Mouse (Mus musculus) midbrain, embryonic 16.5 days (tissue): ENCODE results near the gene Txnrd1. TPM values are rescaled to one million over a fixed set of nuclear protein-coding genes. Genes with fewer than 3 reads are reported as not detected.
A peak's percentile ranks its signal among the peaks of the same experiment; 100 is the strongest.

ENCODE experiments used
- ATAC-seq: fragments of 200-750 bp; cut with Nextera tagmentation; 2 replicates; pipeline ENCODE4 v1.8.0; 2017; ENCODE audit warnings: moderate TSS enrichment
- H3K27ac ChIP-seq: fragments of 300-500 bp; sonication (generic); 2 replicates; pipeline ENCODE4 v1.5.1; 2014; ENCODE audit warnings: mild to moderate bottlenecking, low read length, mixed read lengths
- H3K27me3 ChIP-seq: fragments of 300-500 bp; sonication (generic); 2 replicates; pipeline ENCODE4 v1.6.1; 2014; ENCODE audit warnings: low read depth, low read length, mixed read lengths; ENCODE audit not compliant: control insufficient read depth, insufficient read depth
- H3K36me3 ChIP-seq: fragments of 300-500 bp; sonication (generic); 2 replicates; pipeline ENCODE4 v1.6.1; 2014; ENCODE audit warnings: mild to moderate bottlenecking, low read length, moderate library complexity, mixed read lengths; ENCODE audit not compliant: control insufficient read depth, insufficient read depth
- H3K4me1 ChIP-seq: fragments of 300-500 bp; sonication (generic); 2 replicates; pipeline ENCODE4 v1.6.1; 2014; ENCODE audit warnings: mild to moderate bottlenecking, low read length, mixed read lengths; ENCODE audit not compliant: control insufficient read depth, insufficient read depth
- H3K4me2 ChIP-seq: fragments of 300-500 bp; sonication (generic); 2 replicates; pipeline ENCODE4 v1.6.1; 2014; ENCODE audit warnings: mild to moderate bottlenecking, low read length, mixed read lengths
- H3K4me3 ChIP-seq: fragments of 300-500 bp; sonication (generic); 2 replicates; pipeline ENCODE4 v1.5.1; 2014; ENCODE audit warnings: low read depth, mild to moderate bottlenecking, low read length, moderate library complexity, mixed read lengths
- H3K9ac ChIP-seq: fragments of 300-500 bp; sonication (generic); 2 replicates; pipeline ENCODE4 v1.6.1; 2014; ENCODE audit warnings: low read depth, low read length, mixed read lengths
- H3K9me3 ChIP-seq: fragments of 300-500 bp; sonication (generic); replicated peaks from 2 replicates; pipeline ENCODE4 v1.6.1; 2014; ENCODE audit warnings: mild to moderate bottlenecking, low read length, mixed read lengths; ENCODE audit not compliant: control insufficient read depth, poor library complexity, severe bottlenecking
- WGBS: fragments of 180-500 bp; shearing (Covaris S2); extraction: QIAGEN DNeasy Blood & Tissue Kit; methylation state at CpG from one replicate; pipeline ENCODE4 v1.1.7; 2014; 5-methylcytosine and 5-hydroxymethylcytosine counted together
- polyA plus RNA-seq: library from polyadenylated mRNA; unstranded; fragments of >200 nt; fragmentation: Nextera tagmentation; extraction: Ambion mirVana; gene quantifications from 2 replicates; pipeline ENCODE4 v1.2.1, GENCODE M21; 2015

Gene Txnrd1
- polyA plus RNA-seq, 1 experiment from 2014 or later, result 101 TPM

GRCm38 (mm10) chr10:82910198-82910597 is 76.4 kb downstream of the Txnrd1 start:
- H3K36me3 ChIP-seq, result no peaks in the 10 kb centered on the region
- no peak overlapping the region for H3K4me3 ChIP-seq
- H3K9me3 ChIP-seq, result no peaks in the 10 kb centered on the region
- ATAC-seq, result no peak
- H3K4me1 ChIP-seq, result no peaks in the 10 kb centered on the region
- H3K9ac ChIP-seq, result no peak overlapping the region
- H3K4me2 ChIP-seq, result no peak overlapping the region
- no peaks in the 10 kb centered on the region for H3K27me3 ChIP-seq
- 78% methylated on average over 3 of the region's 3 CpGs for WGBS
- no peak overlapping the region for H3K27ac ChIP-seq

DNA sequence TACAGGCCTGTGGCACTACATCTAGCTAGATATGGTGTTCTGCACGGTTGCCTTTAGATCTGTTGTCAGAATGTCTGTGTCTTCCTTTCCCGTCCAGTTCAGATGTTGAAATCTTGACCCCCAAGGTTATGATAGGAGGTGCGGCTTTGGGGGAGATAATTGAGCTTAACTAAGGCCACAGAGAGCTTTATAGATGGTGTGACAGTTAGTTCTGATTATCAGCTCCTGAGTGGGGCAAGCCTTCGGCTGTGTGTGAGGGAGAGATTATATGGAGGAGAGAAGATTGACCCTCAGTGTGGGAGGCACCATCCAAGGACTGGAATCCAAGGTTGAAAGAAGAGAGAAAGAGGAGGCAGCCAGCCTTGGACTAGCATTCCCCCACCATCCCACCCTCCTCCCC is 79.5 kb downstream of the Txnrd1 start:
- 89% methylated on average over 4 of the region's 4 CpGs for WGBS
- Histone ChIP-seq H3K9ac (no peak overlapping the region), H3K4me3 (no peak overlapping the region), H3K4me2 (no peak overlapping the region), H3K27me3 (no peaks in the 10 kb centered on the region), H3K27ac (no peak overlapping the region), H3K9me3 (no peaks in the 10 kb centered on the region), H3K4me1 (no peaks in the 10 kb centered on the region), H3K36me3 (no peaks in the 10 kb centered on the region)
- no peak for ATAC-seq

DNA sequence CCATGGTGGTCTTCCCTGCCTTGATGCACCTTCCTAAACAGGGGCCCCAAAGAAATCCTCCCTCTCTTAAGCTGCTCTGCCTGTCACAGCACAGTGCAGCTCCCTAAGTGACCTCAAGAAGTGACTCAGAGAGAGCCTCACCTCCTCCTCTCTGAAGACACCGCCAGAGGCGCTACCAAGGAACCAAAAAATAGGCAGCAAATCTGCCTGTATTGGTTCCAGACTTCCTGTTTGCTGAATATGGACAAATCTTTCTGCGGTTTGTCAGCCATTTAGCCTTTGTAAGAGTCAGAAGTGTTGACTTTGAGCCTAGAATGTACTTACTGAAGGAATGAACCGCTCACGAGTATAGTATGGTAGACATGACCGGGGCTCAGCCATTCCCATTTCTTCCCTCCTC is 80.0 kb downstream of the Txnrd1 start:
- Histone ChIP-seq H3K9ac (no peak overlapping the region), H3K4me1 (no peaks in the 10 kb centered on the region), H3K36me3 (no peaks in the 10 kb centered on the region), H3K4me3 (no peak overlapping the region), H3K9me3 (no peaks in the 10 kb centered on the region), H3K4me2 (no peak overlapping the region), H3K27ac (no peak overlapping the region), H3K27me3 (no peaks in the 10 kb centered on the region)
- WGBS, result 89% methylated on average over 6 of the region's 6 CpGs
- no peak for ATAC-seq

DNA sequence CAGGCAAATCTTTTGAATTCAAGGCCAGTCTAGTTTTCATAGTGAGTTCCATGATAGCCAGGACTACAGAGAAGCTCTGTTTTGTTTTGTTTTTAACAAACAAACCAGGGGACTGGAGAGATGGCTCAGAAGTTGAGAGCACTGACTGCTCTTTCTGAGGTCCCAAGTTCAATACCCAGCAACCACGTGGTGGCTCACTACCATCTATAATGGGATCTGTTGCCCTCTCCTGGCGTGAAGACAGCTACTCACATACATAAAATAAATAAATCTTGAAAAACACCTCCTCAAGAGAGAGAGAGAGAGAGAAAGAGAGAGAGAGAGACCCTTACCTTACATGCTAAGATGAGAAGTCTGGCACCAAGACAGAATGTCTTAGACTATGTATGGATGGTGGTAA is 84.9 kb downstream of the Txnrd1 start:
- Histone ChIP-seq H3K4me1 (no peaks in the 10 kb centered on the region), H3K4me3 (no peak overlapping the region), H3K27ac (no peak overlapping the region), H3K27me3 (no peaks in the 10 kb centered on the region), H3K4me2 (no peak overlapping the region), H3K9me3 (no peaks in the 10 kb centered on the region), H3K9ac (no peak overlapping the region), H3K36me3 (no peaks in the 10 kb centered on the region)
- WGBS, result 84% methylated on average over 2 of the region's 2 CpGs
- ATAC-seq, result no peak

DNA sequence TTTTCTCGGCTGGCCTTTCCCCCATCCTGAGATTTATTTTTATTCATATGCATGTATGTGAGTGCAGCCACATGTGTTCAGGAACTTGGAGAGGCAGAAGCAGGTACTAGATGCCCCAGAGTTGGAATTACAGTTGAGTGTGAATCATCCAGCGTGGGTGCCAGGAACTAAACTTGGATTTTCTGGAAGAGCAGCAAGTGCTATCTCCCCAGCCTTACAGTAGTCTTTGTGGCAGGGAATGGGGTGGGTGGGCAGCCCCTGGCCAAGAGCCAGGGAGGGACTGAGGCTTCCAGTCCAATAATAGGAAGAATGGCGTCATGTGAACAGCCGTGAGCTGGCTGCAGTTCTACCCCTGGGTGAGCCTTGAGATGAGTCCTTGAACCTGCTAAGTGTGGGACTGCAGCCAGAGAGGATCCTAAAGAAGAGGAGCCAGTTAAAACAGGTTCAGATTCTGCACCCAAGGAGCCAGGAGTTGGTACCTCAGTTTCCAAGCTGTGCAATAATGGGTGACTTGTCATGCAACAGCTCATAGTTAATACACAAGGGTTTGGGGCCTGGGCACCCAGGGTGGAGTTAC is 85.7 kb downstream of the Txnrd1 start:
- Histone ChIP-seq H3K9ac (no peak overlapping the region), H3K4me1 (no peaks in the 10 kb centered on the region), H3K4me3 (no peak overlapping the region), H3K36me3 (no peaks in the 10 kb centered on the region), H3K27ac (no peak overlapping the region), H3K9me3 (no peaks in the 10 kb centered on the region), H3K27me3 (no peaks in the 10 kb centered on the region), H3K4me2 (no peak overlapping the region)
- ATAC-seq, result no peak
- WGBS, result 78% methylated on average over 4 of the region's 4 CpGs

DNA sequence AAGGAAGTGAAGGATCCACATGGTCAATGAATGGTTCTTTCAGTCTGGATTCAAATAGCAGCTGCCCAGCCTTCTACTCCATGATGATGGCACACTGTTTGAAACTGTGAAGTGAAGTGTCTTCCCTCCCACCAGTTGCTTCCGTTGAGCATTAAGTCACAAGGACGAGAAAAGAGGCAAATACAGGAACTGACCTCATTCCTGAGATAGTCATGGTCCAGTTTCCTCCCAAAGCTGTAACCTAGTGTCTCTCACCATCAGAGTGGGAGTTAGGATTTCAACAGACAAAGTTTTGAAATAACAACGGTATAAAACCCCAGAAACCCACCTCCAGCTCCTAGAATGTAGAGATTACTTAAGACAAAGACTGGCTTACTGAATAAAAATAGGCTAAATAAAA is 89.8 kb downstream of the Txnrd1 start:
- WGBS, result 82% methylated on average over 3 of the region's 3 CpGs
- Histone ChIP-seq H3K9me3 (peaks cover 3% of the 10 kb centered on the region), H3K9ac (no peak overlapping the region), H3K36me3 (no peaks in the 10 kb centered on the region), H3K4me2 (no peak overlapping the region), H3K27ac (no peak overlapping the region), H3K4me1 (no peaks in the 10 kb centered on the region), H3K27me3 (no peaks in the 10 kb centered on the region), H3K4me3 (no peak overlapping the region)
- ATAC-seq, result no peak

DNA sequence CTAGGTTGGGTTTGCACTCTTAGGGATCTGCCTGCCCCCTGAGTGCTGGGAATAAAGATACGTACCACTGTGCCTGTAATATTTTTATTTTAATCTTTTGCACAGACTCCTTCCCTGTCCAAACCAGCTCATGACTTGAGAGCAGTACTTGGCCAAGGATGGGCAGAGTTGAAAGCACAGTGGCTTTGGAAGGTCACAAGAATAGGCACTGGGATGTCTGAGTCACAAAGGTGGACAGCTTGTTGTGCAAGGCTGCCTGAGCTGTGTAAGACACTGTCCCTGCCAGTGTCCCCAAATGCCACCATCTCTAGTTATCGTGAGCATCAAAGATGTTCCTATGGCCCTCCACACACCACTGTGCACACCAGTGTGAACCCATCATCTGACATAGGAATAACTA is 91.0 kb downstream of the Txnrd1 start:
- WGBS, result 99% methylated on average over 2 of the region's 2 CpGs
- no peaks in the 10 kb centered on the region for H3K36me3 ChIP-seq
- no peaks in the 10 kb centered on the region for H3K4me1 ChIP-seq
- H3K4me2 ChIP-seq, result no peak overlapping the region
- H3K4me3 ChIP-seq, result no peak overlapping the region
- no peak overlapping the region for H3K9ac ChIP-seq
- no peak for ATAC-seq
- H3K9me3 ChIP-seq, result peaks cover 3% of the 10 kb centered on the region
- no peak overlapping the region for H3K27ac ChIP-seq
- no peaks in the 10 kb centered on the region for H3K27me3 ChIP-seq

GRCm38 (mm10) chr10:82925624-82926023 is 91.9 kb downstream of the Txnrd1 start:
- no peaks in the 10 kb centered on the region for H3K27me3 ChIP-seq
- 0 out of 2 replicates have a peak overlapping the region, but pooled peaks have one; percentile 37 for H3K27ac ChIP-seq
- peaks cover 3% of the 10 kb centered on the region for H3K9me3 ChIP-seq
- no peaks in the 10 kb centered on the region for H3K4me1 ChIP-seq
- H3K9ac ChIP-seq, result no peak overlapping the region
- WGBS, result 83% methylated on average over 2 of the region's 2 CpGs
- ATAC-seq, result no peak
- no peak overlapping the region for H3K4me3 ChIP-seq
- H3K36me3 ChIP-seq, result no peaks in the 10 kb centered on the region
- no peak overlapping the region for H3K4me2 ChIP-seq

DNA sequence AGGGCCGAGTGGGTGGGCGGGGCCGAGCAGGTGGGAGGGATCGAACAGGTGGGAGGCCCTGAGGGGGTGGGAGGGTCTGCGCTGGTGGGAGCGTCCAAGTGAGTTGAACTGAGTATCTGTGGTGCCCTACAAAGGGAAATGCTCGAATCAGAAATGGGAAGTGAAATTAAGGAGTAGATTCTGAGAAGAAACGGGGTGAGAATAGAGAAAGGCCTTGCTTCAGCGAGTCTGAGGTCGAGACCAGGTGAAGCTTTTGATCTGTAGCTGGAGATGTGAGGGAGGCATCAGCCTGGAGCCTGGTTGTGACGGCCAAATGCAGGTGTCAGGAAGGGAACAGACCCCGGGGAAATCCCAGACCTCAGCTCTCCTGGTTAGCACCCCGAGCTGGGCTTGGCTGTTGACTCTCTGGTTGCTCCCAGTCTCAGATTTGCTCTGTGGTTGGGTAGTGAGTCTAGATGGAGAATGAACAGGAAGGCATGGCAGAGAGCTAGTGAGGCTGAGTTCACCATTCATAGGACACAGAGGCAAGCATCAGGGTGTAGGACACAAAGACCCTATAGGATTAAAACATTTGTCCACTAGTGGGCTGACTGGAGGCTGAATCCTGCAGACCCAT is 101.4 kb downstream of the Txnrd1 start:
- Histone ChIP-seq H3K4me1 (no peaks in the 10 kb centered on the region), H3K9me3 (no peaks in the 10 kb centered on the region), H3K36me3 (no peaks in the 10 kb centered on the region), H3K4me2 (no peak overlapping the region), H3K27ac (no peak overlapping the region), H3K27me3 (no peaks in the 10 kb centered on the region), H3K9ac (no peak overlapping the region), H3K4me3 (no peak overlapping the region)
- no peak for ATAC-seq
- WGBS, result 87% methylated on average over 13 of the region's 13 CpGs
